Mouse (Mus musculus) liver, adult 2 months (tissue): ENCODE measurements around the gene Gm3029.
"Not testable (repeated sequence)": the region's sequence is repeated elsewhere in the genome, so short reads cannot be mapped to it uniquely, and the experiment has no call there.

ENCODE experiments used
- CTCF ChIP-seq: fragments of 200-500 bp; IDR thresholded peaks from 2 replicates; pipeline ENCODE4 v1.5.1; 2011; ENCODE audit warnings: low read depth, low read length, control low read depth
- POLR2A ChIP-seq: fragments of 200-500 bp; IDR thresholded peaks from 2 replicates; pipeline ENCODE4 v1.6.1; 2011; ENCODE audit warnings: low read length, control low read depth; ENCODE audit not compliant: insufficient read depth; ENCODE audit errors: extremely low read depth

- not testable (repeated sequence) for TF ChIP-seq CTCF, POLR2A
These were observed 31.7 kb downstream of the Gm3029 start, which contains the start of gene Gm3095 for GRCm38 (mm10) chr14:3963247-3963646.
